Mouse (Mus musculus): ENCODE measurements at regions not wholly inside any gene's neighbourhood (a gene's known extent, or its start where the extent isn't known, plus 50 kb on each side); places are given as distances from the start of the nearest gene placed in this dataset.

DNA sequence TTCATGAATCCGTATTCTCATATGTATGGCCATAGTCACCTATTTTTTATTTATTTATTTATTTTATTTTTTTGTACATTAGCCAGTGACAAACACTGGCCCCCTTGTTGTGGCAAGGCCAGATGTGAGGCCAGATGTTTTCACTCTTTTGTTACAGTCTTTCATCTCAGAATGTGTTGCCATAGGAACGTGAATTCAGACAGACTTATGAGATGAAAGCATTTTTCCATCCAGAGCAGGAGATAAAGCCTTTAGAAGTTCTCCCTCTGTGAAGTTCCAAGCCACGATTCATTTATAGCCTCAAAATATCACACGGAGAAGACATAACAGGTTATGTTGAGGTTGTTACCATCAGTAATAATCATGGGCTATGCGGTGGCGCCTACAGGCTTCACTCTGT lies 220.9 kb downstream of the Arpp21 start:
- WGBS: 81% methylated on average over 6 of the region's 6 CpGs

DNA sequence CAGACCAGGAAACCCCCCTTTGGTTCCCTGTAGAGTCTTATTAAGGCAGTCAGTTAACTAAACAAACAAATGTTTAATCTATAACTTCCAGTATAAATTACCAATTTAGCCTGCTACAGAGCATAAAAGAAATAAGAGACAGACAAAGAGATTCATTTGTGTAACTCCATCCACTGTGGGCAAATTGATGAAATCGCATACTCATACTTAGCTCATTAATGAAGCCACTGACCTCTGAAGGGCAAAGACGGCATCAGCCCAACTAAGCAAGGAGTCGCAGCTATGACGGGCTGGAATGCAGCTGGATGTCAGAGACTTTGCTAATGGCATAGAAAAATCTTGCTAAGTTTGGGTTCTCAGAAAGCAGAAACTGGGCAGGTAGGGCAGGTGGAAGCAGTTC lies 241.3 kb downstream of the Arpp21 start:
- no peak for ATAC-seq (ENCODE audit: low FRiP score)
- WGBS: 39% methylated on average over 4 of the region's 4 CpGs
- 0 out of 2 replicates have a peak, but pooled peaks cover 2% of the 10 kb centered on the region for H3K4me1 ChIP-seq (replicated peaks; ENCODE audit: control insufficient read depth, insufficient read depth, low read length)
- no peaks in the 10 kb centered on the region for H3K9me3 ChIP-seq (ENCODE audit: control insufficient read depth, low read length)
- H3K4me2 ChIP-seq (replicated peaks; ENCODE audit: low read depth, low read length): no peak overlapping the region
- DNase-seq (ENCODE audit: low spot score): no peak
- no peak overlapping the region for H3K27ac ChIP-seq (ENCODE audit: low read depth, low read length)
- H3K4me3 ChIP-seq (ENCODE audit: low read depth, low read length): no peak overlapping the region
- no peaks in the 10 kb centered on the region for H3K36me3 ChIP-seq (ENCODE audit: control insufficient read depth, insufficient read depth, low read length)
- H3K27me3 ChIP-seq (ENCODE audit: control insufficient read depth, insufficient read depth, low read length): no peaks in the 10 kb centered on the region
- no peak overlapping the region for H3K9ac ChIP-seq (ENCODE audit: low read depth, low read length)

More for the DNA sequence above, 220.9 kb downstream of the Arpp21 start:
- ATAC-seq (ENCODE audit: low FRiP score) (no peak), DNase-seq (ENCODE audit: low spot score) (no peak)
- Histone ChIP-seq H3K4me1 (replicated peaks; ENCODE audit: control insufficient read depth, insufficient read depth, low read length) (no peaks in the 10 kb centered on the region), H3K4me3 (ENCODE audit: low read depth, low read length) (no peak overlapping the region), H3K36me3 (ENCODE audit: control insufficient read depth, insufficient read depth, low read length) (no peaks in the 10 kb centered on the region), H3K27ac (ENCODE audit: low read depth, low read length) (no peak overlapping the region), H3K9ac (ENCODE audit: low read depth, low read length) (no peak overlapping the region), H3K4me2 (replicated peaks; ENCODE audit: low read depth, low read length) (no peak overlapping the region), H3K9me3 (ENCODE audit: control insufficient read depth, low read length) (no peaks in the 10 kb centered on the region), H3K27me3 (ENCODE audit: control insufficient read depth, insufficient read depth, low read length) (no peaks in the 10 kb centered on the region)

DNA sequence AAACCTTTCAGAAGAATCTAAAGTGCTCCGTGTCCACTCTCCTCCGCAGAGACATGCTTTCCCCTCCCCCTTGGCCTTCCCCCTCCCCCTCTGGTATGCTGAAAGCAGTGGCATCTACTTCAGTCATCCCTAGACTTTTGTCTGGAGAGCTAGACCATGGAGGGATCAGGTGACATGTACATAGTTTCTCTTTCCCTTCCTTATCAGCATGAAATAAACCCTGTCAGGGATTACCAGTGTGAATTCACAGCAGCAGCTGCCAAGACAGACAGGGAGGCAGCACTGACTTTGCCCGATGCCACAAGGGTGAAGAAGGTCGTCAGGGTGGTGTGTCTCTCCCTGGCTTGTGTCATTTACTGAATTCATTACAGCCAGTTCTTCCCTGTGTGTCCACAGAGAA lies 241.9 kb downstream of the Arpp21 start:
- peak; percentile 45; the same call in 1 of the 2 replicates for ATAC-seq (ENCODE audit: low FRiP score)
- Histone ChIP-seq H3K4me2 (replicated peaks; ENCODE audit: low read depth, low read length) (no peak overlapping the region), H3K36me3 (ENCODE audit: control insufficient read depth, insufficient read depth, low read length) (no peaks in the 10 kb centered on the region), H3K9me3 (ENCODE audit: control insufficient read depth, low read length) (no peaks in the 10 kb centered on the region), H3K4me3 (ENCODE audit: low read depth, low read length) (no peak overlapping the region), H3K27me3 (ENCODE audit: control insufficient read depth, insufficient read depth, low read length) (no peaks in the 10 kb centered on the region), H3K9ac (ENCODE audit: low read depth, low read length) (no peak overlapping the region), H3K27ac (ENCODE audit: low read depth, low read length) (no peak overlapping the region), H3K4me1 (replicated peaks; ENCODE audit: control insufficient read depth, insufficient read depth, low read length) (0 out of 2 replicates have a peak, but pooled peaks cover 2% of the 10 kb centered on the region)
- WGBS: 28% methylated on average over 4 of the region's 4 CpGs
- DNase-seq (ENCODE audit: low spot score): peak; percentile 25

DNA sequence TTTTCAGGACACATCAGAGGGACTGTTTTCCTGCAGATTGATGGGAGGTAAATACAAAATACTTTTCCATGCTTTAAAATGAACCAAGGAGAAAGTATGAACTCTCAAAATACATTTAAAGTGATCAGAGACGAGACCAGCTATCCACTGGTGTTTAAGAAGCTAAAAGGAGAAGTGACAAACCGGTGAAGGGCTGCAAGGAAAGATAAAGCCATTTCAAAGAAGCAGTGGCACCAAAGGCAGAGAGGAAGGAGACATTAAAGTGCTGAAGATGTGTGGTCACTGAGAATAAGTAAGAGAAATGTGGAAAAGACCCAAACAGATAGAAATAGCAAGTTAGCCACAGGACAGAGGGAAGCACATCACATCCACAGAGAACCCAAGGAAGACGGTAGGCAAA lies 245.7 kb downstream of the Arpp21 start:
- no peak for ATAC-seq (ENCODE audit: low FRiP score)
- Histone ChIP-seq H3K9ac (ENCODE audit: low read depth, low read length) (no peak overlapping the region), H3K4me1 (replicated peaks; ENCODE audit: control insufficient read depth, insufficient read depth, low read length) (0 out of 2 replicates have a peak, but pooled peaks cover 2% of the 10 kb centered on the region), H3K4me2 (replicated peaks; ENCODE audit: low read depth, low read length) (no peak overlapping the region), H3K27me3 (ENCODE audit: control insufficient read depth, insufficient read depth, low read length) (no peaks in the 10 kb centered on the region), H3K27ac (ENCODE audit: low read depth, low read length) (no peak overlapping the region), H3K9me3 (ENCODE audit: control insufficient read depth, low read length) (no peaks in the 10 kb centered on the region), H3K36me3 (ENCODE audit: control insufficient read depth, insufficient read depth, low read length) (no peaks in the 10 kb centered on the region), H3K4me3 (ENCODE audit: low read depth, low read length) (no peak overlapping the region)
- 81% methylated on average over 3 of the region's 3 CpGs for WGBS
- no peak for DNase-seq (ENCODE audit: low spot score)

DNA sequence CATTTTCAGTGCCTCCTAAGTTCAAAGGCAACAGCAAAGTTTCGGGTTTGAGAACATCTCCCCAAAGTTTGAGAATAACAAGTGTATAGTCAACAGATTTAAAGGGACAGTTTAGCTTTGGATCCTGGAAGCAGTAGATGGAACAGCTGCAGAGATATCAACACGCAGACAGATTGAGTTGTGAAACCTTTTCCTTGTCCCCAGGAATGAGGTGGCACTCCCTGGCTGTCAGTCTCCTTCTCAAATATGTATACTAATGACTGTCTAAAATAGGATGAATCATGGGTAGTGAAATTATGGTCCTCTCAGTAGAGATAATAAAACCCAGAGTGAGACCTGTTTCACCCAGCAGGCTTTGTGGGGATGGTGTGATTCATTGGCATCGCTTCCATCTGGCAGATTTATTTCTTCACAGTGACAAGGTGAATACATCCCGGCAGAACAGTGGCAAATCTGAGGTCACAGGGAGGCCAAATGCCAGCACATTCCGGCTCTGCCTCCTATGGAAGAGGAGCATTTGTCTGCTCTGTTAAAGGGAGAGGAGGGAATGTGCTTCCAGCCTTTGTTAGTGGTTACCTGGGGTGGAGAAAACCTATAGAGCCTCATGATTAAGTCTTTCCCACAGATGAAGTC lies 272.2 kb downstream of the Arpp21 start:
- Histone ChIP-seq H3K27me3 (ENCODE audit: control insufficient read depth, insufficient read depth, low read length) (no peaks in the 10 kb centered on the region), H3K9ac (ENCODE audit: low read depth, low read length) (no peak overlapping the region), H3K4me1 (replicated peaks; ENCODE audit: control insufficient read depth, insufficient read depth, low read length) (no peaks in the 10 kb centered on the region), H3K36me3 (ENCODE audit: control insufficient read depth, insufficient read depth, low read length) (no peaks in the 10 kb centered on the region), H3K4me3 (ENCODE audit: low read depth, low read length) (no peak overlapping the region), H3K4me2 (replicated peaks; ENCODE audit: low read depth, low read length) (no peak overlapping the region), H3K27ac (ENCODE audit: low read depth, low read length) (no peak overlapping the region), H3K9me3 (ENCODE audit: control insufficient read depth, low read length) (no peaks in the 10 kb centered on the region)
- 61% methylated on average over 5 of the region's 5 CpGs for WGBS
- DNase-seq (ENCODE audit: low spot score) (no peak), ATAC-seq (ENCODE audit: low FRiP score) (no peak)

DNA sequence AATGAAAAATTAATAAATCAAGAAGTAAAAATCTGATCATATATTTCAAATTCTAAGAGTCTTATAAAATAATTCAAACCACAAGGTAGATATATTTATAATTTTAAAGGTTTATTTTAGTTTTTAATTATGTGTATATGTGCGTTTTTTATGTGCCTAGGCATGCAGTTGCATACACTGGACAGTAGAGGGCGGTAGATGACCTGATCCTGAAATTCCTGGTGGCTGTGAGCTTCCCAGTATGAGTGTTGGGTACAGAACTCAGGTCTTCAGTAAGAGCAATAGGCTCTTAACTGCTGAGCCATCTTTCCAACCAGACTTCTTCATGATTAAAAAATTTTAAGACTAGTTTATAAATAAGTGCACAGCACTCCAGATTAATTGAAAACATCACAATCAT lies 267.7 kb upstream of the Stac start:
- peak; percentile 23 for DNase-seq (ENCODE audit: low spot score)
- H3K4me2 ChIP-seq (replicated peaks; ENCODE audit: low read depth, low read length): no peak overlapping the region

DNA sequence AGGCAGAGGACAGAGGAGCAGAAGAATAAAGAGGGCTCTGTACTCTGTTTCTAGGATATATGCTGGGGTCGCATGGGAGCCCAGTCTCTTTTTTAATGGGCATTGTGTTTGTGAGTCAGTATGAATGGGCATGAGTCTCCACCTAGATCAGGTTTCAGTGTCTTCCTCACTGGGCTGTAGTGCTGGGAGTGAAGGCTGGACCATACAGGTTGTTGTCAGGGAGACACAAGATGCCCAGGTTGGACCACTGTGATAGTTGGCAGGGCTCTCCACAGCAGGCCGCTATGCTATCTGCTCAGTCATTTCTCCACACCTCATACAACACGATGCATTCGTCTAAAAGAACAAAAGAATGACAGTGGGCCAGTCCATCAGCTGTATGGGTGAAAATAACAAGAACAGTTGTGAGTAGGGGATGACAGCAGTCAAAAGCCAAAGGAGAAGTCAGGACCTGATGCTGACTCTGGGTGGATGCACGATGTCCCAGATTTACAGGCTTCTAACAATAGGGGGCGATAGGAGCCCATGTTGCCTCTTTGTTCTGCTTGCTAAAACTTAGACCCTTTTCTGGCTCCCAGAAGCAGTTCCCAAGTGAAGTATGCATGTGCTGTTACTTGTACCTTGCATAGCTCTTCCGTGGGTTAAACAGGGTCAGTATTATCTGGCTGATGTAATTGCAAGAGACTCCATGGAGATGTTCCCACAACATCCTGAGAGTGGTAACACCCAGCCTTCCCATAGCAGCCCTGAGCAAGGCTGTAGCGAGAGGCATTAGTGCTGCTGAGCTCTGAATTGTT lies 249.3 kb upstream of the Stac start:
- 39% methylated on average over 8 of the region's 8 CpGs for WGBS
- H3K27me3 ChIP-seq (ENCODE audit: control insufficient read depth, insufficient read depth, low read length): no peaks in the 10 kb centered on the region
- H3K4me3 ChIP-seq (ENCODE audit: low read depth, low read length): no peak overlapping the region
- no peaks in the 10 kb centered on the region for H3K9me3 ChIP-seq (ENCODE audit: control insufficient read depth, low read length)
- no peak overlapping the region for H3K9ac ChIP-seq (ENCODE audit: low read depth, low read length)
- no peaks in the 10 kb centered on the region for H3K4me1 ChIP-seq (replicated peaks; ENCODE audit: control insufficient read depth, insufficient read depth, low read length)
- no peaks in the 10 kb centered on the region for H3K36me3 ChIP-seq (ENCODE audit: control insufficient read depth, insufficient read depth, low read length)
- ATAC-seq (ENCODE audit: low FRiP score): no peak
- peak; percentile 68 for DNase-seq (ENCODE audit: low spot score)
- no peak overlapping the region for H3K4me2 ChIP-seq (replicated peaks; ENCODE audit: low read depth, low read length)
- no peak overlapping the region for H3K27ac ChIP-seq (ENCODE audit: low read depth, low read length)

More for the DNA sequence above, 267.7 kb upstream of the Stac start:
- Histone ChIP-seq H3K4me1 (replicated peaks; ENCODE audit: control insufficient read depth, insufficient read depth, low read length) (no peaks in the 10 kb centered on the region), H3K9ac (ENCODE audit: low read depth, low read length) (no peak overlapping the region), H3K27ac (ENCODE audit: low read depth, low read length) (no peak overlapping the region), H3K27me3 (ENCODE audit: control insufficient read depth, insufficient read depth, low read length) (no peaks in the 10 kb centered on the region), H3K4me3 (ENCODE audit: low read depth, low read length) (no peak overlapping the region), H3K36me3 (ENCODE audit: control insufficient read depth, insufficient read depth, low read length) (no peaks in the 10 kb centered on the region), H3K9me3 (ENCODE audit: control insufficient read depth, low read length) (no peaks in the 10 kb centered on the region)
- 47% methylated on average over 2 of the region's 2 CpGs for WGBS
- ATAC-seq (ENCODE audit: low FRiP score): no peak

DNA sequence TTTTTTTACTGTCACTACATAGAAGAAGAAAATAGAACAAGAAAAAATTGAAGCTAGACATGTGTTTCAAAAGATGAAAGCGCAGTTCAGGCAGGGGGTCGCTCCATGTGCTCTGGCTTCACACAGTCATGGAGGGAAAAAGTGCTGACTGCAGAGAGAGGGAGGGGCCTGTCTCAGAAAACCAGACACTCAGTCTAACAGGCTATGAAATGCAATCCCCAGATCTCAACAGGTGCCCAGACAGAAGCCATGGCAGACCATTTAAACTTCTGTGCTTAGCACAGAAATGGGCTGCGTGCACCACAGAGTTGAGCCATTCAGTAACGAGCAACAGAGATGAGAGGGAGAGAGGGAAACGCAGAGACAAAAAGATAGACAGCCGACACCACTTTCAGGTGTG lies 242.3 kb upstream of the Stac start:
- H3K4me2 ChIP-seq (replicated peaks; ENCODE audit: low read depth, low read length): no peak overlapping the region
- WGBS: 87% methylated on average over 6 of the region's 6 CpGs
- no peak for ATAC-seq (ENCODE audit: low FRiP score)

More for the DNA sequence above, 242.3 kb upstream of the Stac start:
- no peaks in the 10 kb centered on the region for H3K4me1 ChIP-seq (replicated peaks; ENCODE audit: control insufficient read depth, insufficient read depth, low read length)
- no peak for DNase-seq (ENCODE audit: low spot score)
- no peaks in the 10 kb centered on the region for H3K9me3 ChIP-seq (ENCODE audit: control insufficient read depth, low read length)
- no peak overlapping the region for H3K4me3 ChIP-seq (ENCODE audit: low read depth, low read length)
- no peaks in the 10 kb centered on the region for H3K36me3 ChIP-seq (ENCODE audit: control insufficient read depth, insufficient read depth, low read length)
- H3K27ac ChIP-seq (ENCODE audit: low read depth, low read length): no peak overlapping the region
- no peaks in the 10 kb centered on the region for H3K27me3 ChIP-seq (ENCODE audit: control insufficient read depth, insufficient read depth, low read length)
- no peak overlapping the region for H3K9ac ChIP-seq (ENCODE audit: low read depth, low read length)

Data from hindbrain, embryonic 11.5 days (tissue).